Mouse (Mus musculus) activated CD4-positive, CD25-positive, alpha-beta regulatory T cell, adult 9 weeks (primary cell): ENCODE data around the gene Arid4b. TPM values are rescaled to one million over a fixed set of nuclear protein-coding genes. Genes with fewer than 3 reads are reported as not detected.

Source experiments
- polyA plus RNA-seq: library from polyadenylated mRNA; unstranded; fragments of 100-300 nt; shearing (Covaris generic); gene quantifications from one replicate; pipeline ENCODE4 v1.2.1, GENCODE M21; 2017

Gene Arid4b
- polyA plus RNA-seq, result 158 TPM

DNA sequence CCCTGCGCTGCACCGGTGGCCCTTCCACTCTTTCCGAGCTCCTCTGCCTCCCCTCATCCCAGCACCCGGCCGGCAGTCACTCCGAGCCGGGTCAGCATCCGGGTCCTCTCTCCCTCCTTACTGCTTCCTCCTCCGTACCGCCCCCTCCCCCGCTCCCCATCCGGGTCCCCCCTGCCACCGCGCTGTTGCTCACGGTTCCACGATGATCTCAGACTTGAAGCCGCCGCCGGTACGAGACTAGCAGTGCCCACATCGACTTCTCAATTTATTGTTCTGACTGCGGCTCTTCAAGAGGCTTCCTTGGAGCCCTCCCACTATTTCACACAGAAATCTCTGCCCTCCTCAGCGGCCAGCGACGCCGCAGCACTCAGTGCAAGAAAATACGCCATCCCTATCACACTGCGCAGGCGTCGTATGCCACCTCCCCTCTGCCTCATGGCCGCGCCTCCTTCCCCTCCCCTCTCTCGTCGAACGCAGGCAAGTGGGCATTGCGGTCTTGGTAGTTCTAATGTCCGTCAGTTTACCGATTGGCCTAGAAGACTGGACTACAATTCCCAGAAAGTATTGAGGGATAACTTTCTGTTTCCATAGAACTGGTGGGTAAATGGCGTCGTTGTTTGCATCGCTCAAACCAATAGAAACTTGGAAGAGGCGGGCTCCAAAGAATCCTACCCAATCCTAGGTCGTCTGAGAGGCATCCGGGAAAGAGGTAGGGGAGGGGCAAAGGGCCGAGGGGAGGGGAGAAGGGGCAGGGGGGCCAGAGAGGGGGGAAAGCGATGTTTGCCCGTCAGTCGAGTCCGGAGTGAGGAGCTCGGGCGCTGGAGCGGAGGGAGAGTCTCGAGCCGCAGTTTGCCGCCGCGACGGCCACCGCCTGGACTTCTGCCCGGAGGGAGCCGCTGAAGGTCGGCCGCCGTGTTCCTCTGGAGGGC, at the start of gene Arid4b, which contains the start of gene Ggps1:
TSS of gene Arid4b (plus strand) at position 220 of the 929 bp plus-strand sequence.
TSS of gene Ggps1 (minus strand) at position 476 of the 929 bp plus-strand sequence.

GRCm38 (mm10) chr13:14039292-14039965, 23.6 kb upstream of the Arid4b start, which contains the start of gene Tbce:
Gene Tbce (minus strand): TSS chr13:14039638.

Other genes with a start within 250 kb of the Arid4b start
- gene B3galnt2, start 108.8 kb upstream of the Arid4b start, polyA plus RNA-seq, result 31.5 TPM
- 94.5 TPM for gene Tbce, start 23.6 kb upstream of the Arid4b start, polyA plus RNA-seq
- 102 TPM for gene Ggps1, start 256 bp downstream of the Arid4b start, polyA plus RNA-seq